10 mouse cellular contexts compared by ENCODE assay signal in the genomic region with DNA sequence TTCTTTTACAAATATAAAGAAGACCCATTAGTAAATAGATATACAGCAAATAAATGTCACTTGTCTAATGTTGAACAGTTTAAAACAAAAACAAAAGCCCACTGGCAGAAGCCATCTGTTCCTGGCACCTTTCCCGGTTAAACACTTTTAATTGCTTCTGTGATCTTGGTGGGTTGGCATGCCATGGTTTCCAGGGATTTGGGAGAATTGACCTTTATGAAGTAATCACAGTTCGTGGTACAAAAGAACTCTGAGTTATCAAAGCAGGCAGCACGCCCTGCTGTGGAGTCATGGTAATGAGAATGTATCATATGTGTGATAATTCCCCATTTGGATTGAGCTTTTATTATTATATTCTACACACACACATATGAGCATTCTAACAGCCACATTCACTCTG.
DNase-seq lines count a peak whose midpoint lies in the region.
"Had no signal": no experiment of that assay in that cellular context is flagged by ENCODE, and none has a peak within 500 bp of the region (broad histone marks: within the 10 kb centered on the region; RNA-seq: fewer than 3 reads in every experiment).

No protein-coding gene starts in this region.

- peak; percentile 14 for DNase-seq in retina, postnatal 1 day
- no peak for DNase-seq in retina, embryonic 14.5 days (ENCODE audit: low spot score)
- peak; percentile 2 for DNase-seq in cerebellum, adult 9-11 months
- peak; percentile 70 for DNase-seq in layer of hippocampus, adult 11-12 months (ENCODE audit: low spot score)
- peak; percentile 41 for DNase-seq in telencephalon, adult 2 months (ENCODE audit: low read depth, low spot score)
- DNase-seq in B cell, adult 2 months: no peak
- no peak for DNase-seq in adrenal gland, postnatal 14 days
- DNase-seq: gastrocnemius, adult 2 months; kidney, adult 9 months; lung, postnatal 14 days had no signal

Comparison
In these comparisons a context has a peak if more than half of its experiments do, and no peak if none do; other contexts are left out.
1. DNase-seq: peak in retina, postnatal 1 day (single experiment), cerebellum, adult 9-11 months (single experiment), layer of hippocampus, adult 11-12 months (single experiment) and telencephalon, adult 2 months (single experiment); none in retina, embryonic 14.5 days (single experiment), B cell, adult 2 months (0 of 2) and adrenal gland, postnatal 14 days (single experiment).